Mouse (Mus musculus): ENCODE results near the gene Myrip. TPM values are rescaled to one million over a fixed set of nuclear protein-coding genes. Genes with fewer than 3 reads are reported as not detected.

Myrip gene
- polyA plus RNA-seq, 1 experiment from 2014 or later, result 0.94 TPM

GRCm38 (mm10) chr9:120455768-120456655, 154.7 kb downstream of the Myrip start:
- no peaks in the 10 kb centered on the region for H3K27me3 ChIP-seq (replicated peaks; ENCODE audit: control insufficient read depth, insufficient read depth, low read length)
- peak overlapping the region; percentile 69 for H3K27ac ChIP-seq (ENCODE audit: low read length)
- H3K9ac ChIP-seq (ENCODE audit: low read depth, low read length), result no peak overlapping the region
- no peaks in the 10 kb centered on the region for H3K9me3 ChIP-seq (ENCODE audit: control insufficient read depth, low read length)
- WGBS, result 35% methylated on average over 9 of the region's 9 CpGs
- peaks cover 6% of the 10 kb centered on the region; the same call in 1 of the 2 replicates for H3K4me1 ChIP-seq (ENCODE audit: control insufficient read depth, insufficient read depth, low read length)
- H3K4me2 ChIP-seq (ENCODE audit: low read depth, low read length), result no peak overlapping the region
- no peaks in the 10 kb centered on the region for H3K36me3 ChIP-seq (ENCODE audit: control insufficient read depth, insufficient read depth, low read length)
- no peak overlapping the region for H3K4me3 ChIP-seq (ENCODE audit: low read length)
- ATAC-seq, result peak; percentile 74

GRCm38 (mm10) chr9:120470431-120470830, 169.1 kb downstream of the Myrip start:
- no peaks in the 10 kb centered on the region for H3K9me3 ChIP-seq (ENCODE audit: control insufficient read depth, low read length)
- no peak for ATAC-seq
- H3K4me2 ChIP-seq (ENCODE audit: low read depth, low read length), result no peak overlapping the region
- H3K36me3 ChIP-seq (ENCODE audit: control insufficient read depth, insufficient read depth, low read length), result no peaks in the 10 kb centered on the region
- H3K4me1 ChIP-seq (ENCODE audit: control insufficient read depth, insufficient read depth, low read length), result no peaks in the 10 kb centered on the region
- no peak overlapping the region for H3K27ac ChIP-seq (ENCODE audit: low read length)
- whole genome bisulfite sequencing, result 88% methylated on average over 1 of the region's 1 CpGs
- H3K27me3 ChIP-seq (replicated peaks; ENCODE audit: control insufficient read depth, insufficient read depth, low read length), result no peaks in the 10 kb centered on the region
- H3K4me3 ChIP-seq (ENCODE audit: low read length), result no peak overlapping the region
- no peak overlapping the region for H3K9ac ChIP-seq (ENCODE audit: low read depth, low read length)

GRCm38 (mm10) chr9:120481644-120482043, 180.3 kb downstream of the Myrip start:
- Histone ChIP-seq H3K36me3 (ENCODE audit: control insufficient read depth, insufficient read depth, low read length) (no peaks in the 10 kb centered on the region), H3K4me1 (ENCODE audit: control insufficient read depth, insufficient read depth, low read length) (no peaks in the 10 kb centered on the region), H3K9ac (ENCODE audit: low read depth, low read length) (no peak overlapping the region), H3K27ac (ENCODE audit: low read length) (no peak overlapping the region), H3K4me2 (ENCODE audit: low read depth, low read length) (no peak overlapping the region), H3K27me3 (replicated peaks; ENCODE audit: control insufficient read depth, insufficient read depth, low read length) (no peaks in the 10 kb centered on the region), H3K4me3 (ENCODE audit: low read length) (no peak overlapping the region), H3K9me3 (ENCODE audit: control insufficient read depth, low read length) (no peaks in the 10 kb centered on the region)
- WGBS, result 79% methylated on average over 3 of the region's 3 CpGs
- ATAC-seq, result no peak

GRCm38 (mm10) chr9:120482382-120482781, 181.1 kb downstream of the Myrip start:
- Histone ChIP-seq H3K36me3 (ENCODE audit: control insufficient read depth, insufficient read depth, low read length) (no peaks in the 10 kb centered on the region), H3K9ac (ENCODE audit: low read depth, low read length) (no peak overlapping the region), H3K9me3 (ENCODE audit: control insufficient read depth, low read length) (no peaks in the 10 kb centered on the region), H3K27me3 (replicated peaks; ENCODE audit: control insufficient read depth, insufficient read depth, low read length) (no peaks in the 10 kb centered on the region), H3K27ac (ENCODE audit: low read length) (no peak overlapping the region), H3K4me3 (ENCODE audit: low read length) (no peak overlapping the region), H3K4me1 (ENCODE audit: control insufficient read depth, insufficient read depth, low read length) (no peaks in the 10 kb centered on the region), H3K4me2 (ENCODE audit: low read depth, low read length) (no peak overlapping the region)
- WGBS, result 90% methylated on average over 4 of the region's 4 CpGs
- no peak for ATAC-seq

DNA sequence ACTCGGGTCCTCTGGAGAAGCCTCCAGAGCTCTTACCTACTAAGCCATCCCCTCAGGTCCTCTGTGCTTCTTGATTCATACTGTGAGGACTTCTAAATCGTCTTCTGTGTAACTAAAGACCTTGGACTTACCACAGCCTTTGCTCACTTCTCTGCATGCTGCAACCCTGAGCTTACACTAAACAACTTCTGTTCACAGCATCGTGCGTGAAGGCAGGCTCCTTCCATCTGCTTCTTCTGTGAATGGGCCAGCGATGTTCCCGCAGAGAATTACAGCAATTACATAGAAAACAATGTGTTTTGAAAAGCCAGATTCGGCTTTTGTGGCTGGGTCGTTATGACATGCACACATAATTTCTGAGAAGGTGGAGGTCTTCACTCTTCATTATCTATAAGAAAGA, 181.8 kb downstream of the Myrip start:
- no peak overlapping the region for H3K4me2 ChIP-seq (ENCODE audit: low read depth, low read length)
- H3K4me1 ChIP-seq (ENCODE audit: control insufficient read depth, insufficient read depth, low read length), result no peaks in the 10 kb centered on the region
- 77% methylated on average over 8 of the region's 8 CpGs for WGBS
- no peak overlapping the region for H3K9ac ChIP-seq (ENCODE audit: low read depth, low read length)
- H3K36me3 ChIP-seq (ENCODE audit: control insufficient read depth, insufficient read depth, low read length), result no peaks in the 10 kb centered on the region
- no peaks in the 10 kb centered on the region for H3K27me3 ChIP-seq (replicated peaks; ENCODE audit: control insufficient read depth, insufficient read depth, low read length)
- no peak overlapping the region for H3K27ac ChIP-seq (ENCODE audit: low read length)
- H3K4me3 ChIP-seq (ENCODE audit: low read length), result no peak overlapping the region
- H3K9me3 ChIP-seq (ENCODE audit: control insufficient read depth, low read length), result no peaks in the 10 kb centered on the region
- ATAC-seq, result no peak

DNA sequence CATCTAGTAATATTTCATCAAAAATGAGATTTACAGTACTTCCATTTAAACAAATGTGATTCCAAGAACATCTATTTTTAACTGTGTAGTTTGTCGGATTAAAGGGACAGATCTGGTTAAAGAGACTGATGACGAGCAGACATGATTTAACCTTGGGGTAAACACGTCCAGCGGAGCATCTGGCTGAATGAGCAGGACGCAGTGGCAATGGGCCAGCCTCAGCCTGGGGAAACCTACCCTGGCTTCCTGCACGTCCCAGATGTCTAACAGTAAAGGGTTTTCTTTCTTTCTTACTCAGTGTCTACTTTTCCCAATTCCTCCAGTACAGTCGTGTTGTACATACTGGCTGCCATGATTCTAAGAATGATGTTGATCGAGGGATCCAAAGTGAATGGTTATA, 185.8 kb downstream of the Myrip start:
- Histone ChIP-seq H3K27ac (ENCODE audit: low read length) (no peak overlapping the region), H3K27me3 (replicated peaks; ENCODE audit: control insufficient read depth, insufficient read depth, low read length) (no peaks in the 10 kb centered on the region), H3K9me3 (ENCODE audit: control insufficient read depth, low read length) (no peaks in the 10 kb centered on the region), H3K9ac (ENCODE audit: low read depth, low read length) (no peak overlapping the region), H3K36me3 (ENCODE audit: control insufficient read depth, insufficient read depth, low read length) (no peaks in the 10 kb centered on the region), H3K4me2 (ENCODE audit: low read depth, low read length) (no peak overlapping the region), H3K4me3 (ENCODE audit: low read length) (no peak overlapping the region), H3K4me1 (ENCODE audit: control insufficient read depth, insufficient read depth, low read length) (no peaks in the 10 kb centered on the region)
- ATAC-seq, result no peak
- WGBS, result 69% methylated on average over 8 of the region's 8 CpGs

- no peak overlapping the region for H3K27ac ChIP-seq (ENCODE audit: low read length)
- H3K4me2 ChIP-seq (ENCODE audit: low read depth, low read length), result peak overlapping the region; percentile 82
- no peak for ATAC-seq
- no peaks in the 10 kb centered on the region for H3K9me3 ChIP-seq (ENCODE audit: control insufficient read depth, low read length)
- H3K9ac ChIP-seq (ENCODE audit: low read depth, low read length), result no peak overlapping the region
- peak overlapping the region; percentile 99 for H3K4me3 ChIP-seq (ENCODE audit: low read length)
- peaks cover 9% of the 10 kb centered on the region for H3K4me1 ChIP-seq (ENCODE audit: control insufficient read depth, insufficient read depth, low read length)
- no peaks in the 10 kb centered on the region for H3K27me3 ChIP-seq (replicated peaks; ENCODE audit: control insufficient read depth, insufficient read depth, low read length)
- 87% methylated on average over 3 of the region's 3 CpGs for WGBS
- peaks cover 13% of the 10 kb centered on the region for H3K36me3 ChIP-seq (ENCODE audit: control insufficient read depth, insufficient read depth, low read length)
These were observed 190.2 kb downstream of the Myrip start for GRCm38 (mm10) chr9:120491509-120491908.

DNA sequence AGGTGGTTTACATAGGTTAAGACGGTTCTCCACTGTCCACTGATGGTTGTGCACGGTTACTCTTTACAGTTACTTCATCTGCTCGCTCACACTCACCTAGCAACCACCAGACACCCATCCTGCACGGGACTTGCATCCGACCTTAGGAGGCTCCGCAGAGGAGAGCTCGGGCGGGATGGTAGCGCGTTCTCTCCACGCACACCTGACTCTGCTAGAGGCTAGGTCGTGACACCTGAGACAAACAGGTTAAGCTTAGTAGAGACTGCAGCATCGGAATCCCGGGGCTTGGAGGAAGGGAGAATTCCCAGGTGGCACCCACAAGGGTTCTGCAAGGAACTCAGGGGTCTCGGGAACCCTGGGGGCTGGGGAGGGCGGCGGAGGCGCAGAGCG, 190.7 kb downstream of the Myrip start, which contains the start of gene Eif1b:
TSS of gene Eif1b (plus strand) at position 223 of the 390 bp plus-strand sequence.
- peak; percentile 53 for ATAC-seq
- H3K4me3 ChIP-seq (ENCODE audit: low read length), result peak within 1 kb of the TSS; percentile 99
- 4% methylated on average over 19 of the region's 19 CpGs for WGBS
- H3K4me2 ChIP-seq (ENCODE audit: low read depth, low read length), result peak within 1 kb of the TSS; percentile 87
- peak within 1 kb of the TSS; percentile 98 for H3K9ac ChIP-seq (ENCODE audit: low read depth, low read length)
- H3K4me1 ChIP-seq (ENCODE audit: control insufficient read depth, insufficient read depth, low read length), result peaks cover 9% of the 10 kb centered on the region
- H3K36me3 ChIP-seq (ENCODE audit: control insufficient read depth, insufficient read depth, low read length), result peaks cover 13% of the 10 kb centered on the region
- H3K27me3 ChIP-seq (replicated peaks; ENCODE audit: control insufficient read depth, insufficient read depth, low read length), result no peaks in the 10 kb centered on the region
- no peaks in the 10 kb centered on the region for H3K9me3 ChIP-seq (ENCODE audit: control insufficient read depth, low read length)
- peak within 1 kb of the TSS; percentile 90 for H3K27ac ChIP-seq (ENCODE audit: low read length)

GRCm38 (mm10) chr9:120492400-120493351, 191.4 kb downstream of the Myrip start:
- peak; percentile 87 for ATAC-seq
- H3K27me3 ChIP-seq (replicated peaks; ENCODE audit: control insufficient read depth, insufficient read depth, low read length), result no peaks in the 10 kb centered on the region

More at GRCm38 (mm10) chr9:120492400-120493351, 191.4 kb downstream of the Myrip start:
- peaks cover 9% of the 10 kb centered on the region for H3K4me1 ChIP-seq (ENCODE audit: control insufficient read depth, insufficient read depth, low read length)
- WGBS, result 1% methylated on average over 88 of the region's 97 CpGs
- peak overlapping the region; percentile 90 for H3K27ac ChIP-seq (ENCODE audit: low read length)
- H3K9me3 ChIP-seq (ENCODE audit: control insufficient read depth, low read length), result no peaks in the 10 kb centered on the region
- H3K9ac ChIP-seq (ENCODE audit: low read depth, low read length), result peak overlapping the region; percentile 98
- H3K4me2 ChIP-seq (ENCODE audit: low read depth, low read length), result peak overlapping the region; percentile 87
- H3K36me3 ChIP-seq (ENCODE audit: control insufficient read depth, insufficient read depth, low read length), result peaks cover 13% of the 10 kb centered on the region
- peak overlapping the region; percentile 99 for H3K4me3 ChIP-seq (ENCODE audit: low read length)
